Mouse (Mus musculus): Measurements from ENCODE around the gene Pald1.

Gene Pald1

DNA sequence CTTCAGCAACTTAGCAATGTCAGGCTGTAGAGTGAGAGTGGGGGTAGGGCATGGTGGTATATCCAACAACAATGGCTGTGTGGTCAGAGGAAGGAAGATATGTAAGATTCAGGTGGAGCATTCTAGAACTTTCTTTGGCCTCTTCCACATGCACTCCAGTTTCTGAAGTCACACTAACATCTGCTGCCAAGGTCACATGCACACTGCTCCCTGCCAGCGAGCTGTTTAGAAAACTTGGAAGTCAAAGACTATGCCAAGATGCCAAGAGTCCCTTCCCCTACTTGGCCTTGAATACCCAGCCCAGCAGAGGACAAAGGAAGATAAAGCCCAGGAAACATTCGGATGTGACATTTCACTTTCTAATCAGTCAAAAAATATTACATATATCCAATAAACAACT is 19.6 kb upstream of the Pald1 start:
- DNase-seq (ENCODE audit: low spot score in 2 of 2): no peak

DNA sequence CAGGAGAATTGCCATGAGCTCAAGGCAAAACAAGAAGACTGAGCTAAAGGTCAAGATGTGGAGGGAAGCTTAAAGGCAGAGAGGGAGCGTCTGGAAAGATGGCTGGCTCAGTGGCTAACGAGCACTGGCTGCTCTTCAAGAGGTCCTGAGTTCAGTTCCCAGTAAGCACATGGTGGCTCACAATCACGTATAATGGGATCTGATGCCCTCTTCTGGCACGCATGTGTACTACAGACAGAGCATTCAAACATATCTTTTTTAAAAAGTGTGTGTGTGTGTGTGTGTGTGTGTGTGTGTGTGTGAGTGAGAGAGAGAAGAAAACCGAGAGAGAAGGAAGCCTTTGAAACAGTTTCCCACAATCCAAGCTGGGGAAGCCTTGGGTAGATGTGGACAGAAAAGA is 19.1 kb upstream of the Pald1 start:
- no peak for DNase-seq (ENCODE audit: low spot score in 2 of 2)

DNA sequence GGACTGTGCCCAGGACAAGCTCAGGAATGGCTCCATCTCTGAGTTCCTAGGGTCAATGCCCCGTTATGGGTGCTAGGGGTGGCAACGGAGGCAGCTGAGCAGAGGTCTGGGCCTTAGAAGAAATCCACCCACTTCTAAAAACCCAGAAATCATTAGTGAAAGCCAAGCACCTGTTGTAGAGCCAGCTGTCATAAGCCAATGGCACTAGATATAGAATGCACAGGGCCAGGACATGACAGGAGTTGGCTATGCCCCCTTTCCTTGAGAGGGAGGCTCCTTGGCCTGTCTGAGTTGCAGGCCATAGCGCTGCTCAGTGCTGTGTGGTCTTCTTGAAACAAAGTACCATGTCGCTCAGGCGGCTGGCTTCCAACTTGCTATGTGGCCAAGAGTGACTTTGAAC is 17.1 kb upstream of the Pald1 start:
- no peak for DNase-seq (ENCODE audit: low spot score in 2 of 2)

DNA sequence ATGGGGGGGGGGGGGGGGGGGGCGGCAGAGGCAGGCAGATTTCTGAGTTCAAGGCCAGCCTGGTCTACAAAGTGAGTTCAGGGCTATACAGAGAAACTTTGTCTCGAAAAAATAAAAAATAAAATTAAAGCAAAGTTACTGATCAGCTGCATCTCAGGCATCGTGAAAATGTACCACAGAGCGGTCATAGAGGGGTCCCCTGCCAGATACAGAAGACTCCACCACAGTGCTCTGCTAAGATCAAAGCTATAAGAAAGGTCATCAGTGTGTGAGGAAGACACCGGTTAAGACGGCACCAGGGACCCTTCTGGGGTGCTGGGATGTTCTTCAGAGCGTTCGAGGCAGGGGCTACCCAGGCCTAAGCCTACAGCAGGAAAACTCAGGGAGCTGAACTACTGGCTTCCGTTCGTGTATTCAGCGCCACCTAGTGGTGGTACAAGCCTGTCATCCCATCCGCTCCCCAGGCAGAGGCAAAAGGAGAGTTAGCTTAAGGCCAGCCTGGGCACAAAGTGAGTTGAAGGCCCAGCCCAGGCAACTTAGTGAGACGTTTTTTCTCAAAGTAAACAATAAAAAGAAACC is 15.9 kb upstream of the Pald1 start:
- peak; percentile 45 to 82 for DNase-seq (ENCODE audit: low spot score in 2 of 2)

DNA sequence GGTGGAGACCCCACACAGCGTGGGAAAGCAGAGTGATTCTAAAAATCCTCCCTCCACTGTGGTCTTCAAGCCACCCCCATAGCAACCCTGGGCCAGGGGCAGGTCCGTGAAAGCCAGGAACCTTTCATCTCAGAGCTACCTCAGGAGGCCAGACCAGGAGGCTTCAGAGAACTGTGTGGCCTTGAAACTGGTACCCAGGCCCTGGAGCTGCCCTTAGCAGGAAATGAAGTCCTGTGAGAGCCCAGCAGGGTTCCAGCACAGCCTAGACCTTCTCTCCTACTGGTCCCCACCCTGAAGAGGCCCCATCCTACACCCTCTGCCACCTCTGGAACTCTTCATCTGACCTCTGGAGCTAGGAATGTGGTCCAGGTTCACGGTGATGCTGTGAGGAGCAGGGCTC is 14.8 kb upstream of the Pald1 start:
- DNase-seq (ENCODE audit: low spot score in 2 of 2): no peak

DNA sequence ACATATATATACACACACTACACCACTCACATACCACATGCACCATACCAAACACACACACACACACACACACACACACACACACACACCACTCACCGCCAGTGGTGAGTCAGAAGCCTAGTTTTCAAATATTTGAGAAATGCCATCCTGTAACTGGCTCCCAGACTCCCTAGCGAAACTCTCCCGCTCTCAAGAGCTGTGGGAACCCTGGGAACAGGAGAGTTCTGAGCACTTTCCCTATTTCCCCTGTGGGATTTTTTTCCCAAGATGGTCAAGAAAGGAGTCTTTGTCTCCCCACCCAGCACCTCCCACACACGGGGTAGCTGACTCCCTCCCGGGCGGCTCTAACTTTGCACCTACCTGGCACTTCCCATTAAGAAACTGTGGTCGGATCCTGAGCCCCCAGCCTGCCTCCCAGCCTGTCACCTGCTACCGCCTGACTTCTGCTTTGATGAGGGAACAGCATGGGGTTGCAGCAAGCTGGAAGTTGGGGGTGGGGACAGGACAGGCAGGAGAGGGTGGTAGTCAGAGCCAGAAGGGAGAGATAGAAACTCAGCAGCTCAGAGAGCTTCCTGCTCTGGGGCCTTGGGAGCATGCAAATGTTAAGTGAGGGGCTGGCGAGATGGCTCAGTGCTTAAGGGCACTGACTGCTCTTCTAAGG is 11.3 kb upstream of the Pald1 start:
- no peak for DNase-seq (ENCODE audit: low spot score in 2 of 2)

DNA sequence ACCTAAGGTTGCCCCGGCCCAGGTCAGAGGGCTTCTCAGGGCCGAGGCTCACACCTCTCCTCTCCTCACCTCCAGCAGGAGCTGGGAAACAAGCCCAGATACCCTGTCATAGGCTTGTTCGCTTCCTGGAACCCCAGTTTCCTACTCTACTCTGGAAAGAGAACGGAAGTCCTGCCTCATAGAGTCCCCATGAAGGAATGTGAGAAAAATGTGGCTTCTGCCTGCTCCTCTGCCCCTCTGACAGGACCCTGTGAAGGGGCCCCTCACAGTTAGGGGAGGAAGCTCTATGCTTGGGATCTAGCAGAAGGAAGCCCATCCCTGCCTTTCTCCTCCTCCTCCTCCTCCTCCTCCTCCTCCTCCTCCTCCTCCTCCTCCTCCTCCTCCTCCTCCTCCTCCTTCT is 9.3 kb upstream of the Pald1 start:
- no peak for DNase-seq (ENCODE audit: low spot score in 2 of 2)

DNA sequence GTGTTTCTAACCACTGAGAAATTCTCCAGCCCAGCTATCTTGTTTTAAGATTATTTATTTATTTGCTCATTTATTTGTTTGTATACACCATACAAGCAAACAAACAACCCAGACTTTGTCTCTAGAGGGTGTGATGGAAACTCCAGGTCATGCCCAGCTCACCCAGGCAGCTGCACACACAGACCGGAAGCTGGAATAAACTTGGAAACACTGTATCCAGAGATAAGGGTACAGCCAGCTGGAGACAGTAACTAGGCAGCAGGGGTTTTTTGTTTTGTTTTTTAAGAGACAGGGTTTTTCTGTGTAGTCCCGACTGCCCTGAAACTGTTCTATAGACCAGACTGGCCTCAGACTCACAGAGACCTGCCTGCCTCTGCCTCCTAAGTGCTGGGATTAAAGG is 6.8 kb upstream of the Pald1 start:
- DNase-seq (ENCODE audit: low spot score in 2 of 2): no peak

DNA sequence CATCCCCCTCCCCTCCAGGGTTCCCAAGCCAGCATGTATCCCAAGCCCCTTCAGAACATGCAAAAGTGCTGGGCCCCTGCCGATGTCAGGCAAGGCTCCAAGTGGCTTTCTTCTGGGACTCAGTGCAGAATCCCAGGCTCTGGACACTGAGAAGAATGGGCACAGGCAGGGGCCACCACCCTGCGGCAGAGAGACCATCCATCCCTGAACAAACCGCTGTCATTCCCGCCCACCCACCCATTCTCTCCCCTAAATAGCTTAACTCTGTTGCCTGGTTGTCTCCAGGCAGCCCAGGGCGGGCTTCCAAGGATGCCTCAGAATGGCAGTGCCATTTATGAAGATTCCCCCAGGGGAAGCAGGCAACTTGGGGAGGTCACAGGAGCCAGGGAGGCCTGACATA is 5.7 kb upstream of the Pald1 start:
- DNase-seq (ENCODE audit: low spot score in 2 of 2): no peak

DNA sequence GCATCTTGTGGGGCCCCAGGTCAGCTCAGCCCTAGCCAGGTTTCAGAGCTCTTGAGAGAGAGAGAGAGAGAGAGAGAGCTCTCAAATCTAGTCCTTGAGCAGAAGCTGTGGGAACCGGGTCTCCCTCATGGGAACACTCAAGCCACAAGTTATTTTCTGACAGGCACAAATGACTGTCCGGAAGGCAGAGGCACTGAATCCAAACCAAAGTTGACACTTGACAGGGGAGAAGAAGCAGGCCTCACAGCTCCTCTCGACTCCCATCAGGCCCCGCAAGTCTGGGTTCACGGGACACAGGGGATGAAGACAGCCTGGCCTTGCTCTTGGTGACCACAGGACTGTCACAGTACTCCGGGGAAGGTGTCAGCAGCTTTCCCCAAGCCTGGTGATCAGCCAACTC is 3.0 kb upstream of the Pald1 start:
- no peak for DNase-seq (ENCODE audit: low spot score in 2 of 2)

DNA sequence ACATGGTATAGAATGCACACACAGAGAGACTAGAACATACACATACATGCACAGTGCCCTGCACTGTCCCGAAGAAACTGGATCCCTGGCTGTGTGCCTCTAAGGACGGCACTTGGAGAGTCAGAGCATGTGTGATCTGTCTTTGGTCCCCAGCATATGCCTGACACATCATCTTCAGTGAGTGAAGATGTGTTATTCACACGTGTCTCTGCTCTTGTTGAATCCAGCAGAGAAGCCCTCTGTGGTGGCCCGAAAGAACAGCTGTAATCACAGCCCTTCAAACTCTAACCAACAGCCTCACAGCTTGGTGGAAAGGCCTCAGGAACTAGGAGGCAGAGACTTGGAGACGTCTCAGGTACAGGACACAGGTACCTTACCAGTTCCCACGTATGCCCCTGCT is 1.8 kb upstream of the Pald1 start:
- DNase-seq (ENCODE audit: low spot score in 2 of 2): no peak

DNA sequence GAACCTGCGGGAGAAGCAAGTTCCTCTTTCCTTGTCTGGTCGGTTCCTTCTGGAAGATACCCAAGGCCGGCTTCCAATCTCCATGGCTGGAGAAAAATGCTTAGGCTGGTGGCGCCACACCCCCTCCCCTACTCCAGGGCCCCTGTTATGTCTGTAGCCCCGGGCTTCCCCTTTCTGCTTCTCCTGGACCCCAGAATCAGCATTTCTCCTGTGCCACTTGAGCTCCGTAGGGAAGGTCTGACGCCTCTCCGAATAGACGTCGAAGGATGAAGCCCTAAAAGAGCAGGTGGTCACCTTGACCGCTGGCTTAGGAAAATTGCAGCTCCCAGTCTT is 351 bp upstream of the Pald1 start:
- no peak for DNase-seq (ENCODE audit: low spot score in 2 of 2)

DNA sequence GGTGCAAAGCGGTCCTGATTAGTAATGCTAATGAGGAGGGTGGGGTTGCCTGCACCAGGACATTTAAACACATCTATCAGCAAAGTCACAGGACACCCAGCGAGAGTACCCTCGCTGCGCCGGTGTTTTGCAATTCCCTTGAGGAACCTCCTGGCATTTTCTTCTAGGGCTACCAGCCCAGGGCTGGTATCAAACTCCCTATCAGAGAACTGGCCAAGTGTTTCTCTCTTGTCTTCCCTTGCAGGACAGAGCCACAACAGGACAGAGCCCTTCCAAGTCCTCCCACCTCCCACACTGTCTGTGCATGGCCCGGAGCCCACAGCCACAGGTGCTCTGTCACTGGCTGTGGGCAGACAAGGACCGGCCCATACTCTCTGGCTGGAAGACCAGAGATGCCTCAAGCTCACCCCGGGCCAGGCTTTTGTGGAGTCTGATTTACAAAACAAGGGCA is 1.0 kb downstream of the Pald1 start:
- no peak for DNase-seq (ENCODE audit: low spot score in 2 of 2)

DNA sequence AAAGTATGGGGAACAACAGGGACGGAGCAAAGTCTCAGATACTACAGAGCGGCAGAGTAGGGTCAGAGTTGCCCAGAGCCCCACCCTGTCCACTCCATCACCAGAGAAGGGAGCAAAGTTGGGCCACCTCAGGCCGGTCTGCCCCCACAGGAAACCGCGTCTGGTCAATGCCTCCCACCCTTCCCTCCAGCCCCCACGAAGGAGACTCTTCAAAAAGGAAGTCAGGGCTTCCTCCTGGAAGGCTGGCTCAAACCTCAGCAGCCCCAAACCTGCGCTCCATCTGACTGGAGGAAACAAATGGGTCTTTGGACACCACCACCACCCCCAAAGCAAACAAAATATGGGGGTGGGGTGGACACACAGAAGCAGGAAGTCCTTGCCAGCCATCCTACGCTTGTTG is 1.5 kb downstream of the Pald1 start:
- no peak for DNase-seq (ENCODE audit: low spot score in 2 of 2)

DNA sequence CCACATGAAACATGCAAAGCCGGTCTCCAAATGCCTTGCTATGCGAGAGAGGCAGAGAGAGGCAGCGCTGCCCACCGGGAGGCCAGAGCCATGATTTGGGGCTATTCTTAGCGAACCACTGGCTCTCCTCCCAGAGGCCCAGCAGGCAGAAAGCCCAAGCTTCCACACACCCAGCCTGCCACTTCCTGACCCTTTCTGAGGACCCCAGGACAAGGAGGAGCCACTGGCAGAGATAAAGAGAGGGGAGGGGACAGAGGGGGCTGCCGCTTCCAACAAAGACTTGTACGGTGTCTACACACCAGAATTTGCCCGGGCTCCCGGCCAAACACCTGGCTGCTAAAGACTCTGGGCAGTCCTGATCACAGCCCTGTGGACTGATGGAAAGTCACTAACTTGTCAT is 3.1 kb downstream of the Pald1 start:
- no peak for DNase-seq (ENCODE audit: low spot score in 2 of 2)

DNA sequence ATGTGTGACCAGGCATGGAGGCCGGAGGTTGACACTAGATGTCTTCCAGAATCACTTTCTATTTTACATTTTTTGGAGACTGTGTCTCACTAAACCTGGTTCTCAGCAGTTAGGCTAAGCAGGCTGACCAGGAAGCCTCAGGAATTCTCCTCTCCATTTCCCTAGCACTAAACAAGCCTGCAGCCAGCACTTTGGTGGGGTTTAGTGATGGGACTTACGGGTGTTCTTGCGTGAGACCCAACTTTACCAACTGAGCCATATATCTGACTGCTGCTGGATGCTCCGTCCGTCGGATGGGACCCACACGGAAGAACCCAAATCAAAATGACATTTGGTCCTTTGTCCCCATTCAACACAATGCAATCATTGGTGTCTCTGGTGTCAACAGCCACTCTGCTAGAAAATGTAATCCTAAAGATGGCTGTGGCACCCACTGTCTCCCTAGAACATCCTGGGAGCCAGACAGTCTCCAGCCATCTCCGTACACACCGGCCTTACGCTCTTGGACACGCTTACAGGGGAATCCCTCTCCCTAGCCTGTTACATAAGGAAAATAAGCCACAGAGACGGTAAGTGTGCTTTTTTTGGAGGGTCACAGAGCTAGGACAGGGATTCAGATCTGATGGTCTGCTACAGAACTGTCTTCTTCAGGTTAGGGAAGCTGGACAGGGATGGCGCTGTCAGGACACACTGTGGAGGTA is 3.8 kb downstream of the Pald1 start:
- DNase-seq (ENCODE audit: low spot score in 2 of 2): no peak

DNA sequence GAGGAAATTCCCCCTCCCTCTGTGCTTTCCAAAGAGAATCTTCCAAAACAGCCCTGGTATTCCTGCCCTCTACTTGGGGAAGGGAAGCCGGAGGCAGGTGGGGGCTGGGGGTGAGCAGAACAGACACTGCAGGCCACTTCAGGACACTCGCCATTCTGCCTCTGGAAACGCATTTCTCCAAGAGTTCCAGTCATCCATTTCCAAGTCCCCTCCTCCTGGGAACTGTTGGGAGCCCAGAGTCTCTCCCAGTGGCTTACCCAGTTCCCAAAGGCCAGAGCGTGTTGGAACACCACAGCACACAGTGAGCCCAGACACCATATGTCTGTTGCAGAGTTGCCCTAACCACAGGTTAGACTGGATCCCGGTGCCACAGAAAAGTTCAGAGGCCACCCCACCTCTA is 4.6 kb downstream of the Pald1 start:
- no peak for DNase-seq (ENCODE audit: low spot score in 2 of 2)

DNA sequence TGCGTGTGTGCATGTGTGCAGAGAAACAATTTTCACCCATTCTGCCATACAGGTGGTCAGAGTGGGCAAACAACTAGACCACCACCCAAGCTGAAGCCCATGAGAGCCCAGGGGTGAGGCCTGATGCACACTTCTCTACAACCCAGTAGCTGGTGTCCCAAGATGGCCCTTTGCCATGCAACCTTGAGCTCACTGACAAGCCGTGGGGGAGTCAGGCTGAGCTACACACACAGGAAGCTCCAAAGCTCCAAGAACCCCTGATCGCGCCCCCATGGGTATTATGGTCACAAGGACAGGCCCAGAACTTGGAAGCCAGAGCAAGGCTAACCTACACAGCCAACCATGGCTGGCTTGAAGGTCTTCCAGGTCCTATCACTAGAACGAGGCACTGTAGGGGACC is 5.3 kb downstream of the Pald1 start:
- no peak for DNase-seq (ENCODE audit: low spot score in 2 of 2)

DNA sequence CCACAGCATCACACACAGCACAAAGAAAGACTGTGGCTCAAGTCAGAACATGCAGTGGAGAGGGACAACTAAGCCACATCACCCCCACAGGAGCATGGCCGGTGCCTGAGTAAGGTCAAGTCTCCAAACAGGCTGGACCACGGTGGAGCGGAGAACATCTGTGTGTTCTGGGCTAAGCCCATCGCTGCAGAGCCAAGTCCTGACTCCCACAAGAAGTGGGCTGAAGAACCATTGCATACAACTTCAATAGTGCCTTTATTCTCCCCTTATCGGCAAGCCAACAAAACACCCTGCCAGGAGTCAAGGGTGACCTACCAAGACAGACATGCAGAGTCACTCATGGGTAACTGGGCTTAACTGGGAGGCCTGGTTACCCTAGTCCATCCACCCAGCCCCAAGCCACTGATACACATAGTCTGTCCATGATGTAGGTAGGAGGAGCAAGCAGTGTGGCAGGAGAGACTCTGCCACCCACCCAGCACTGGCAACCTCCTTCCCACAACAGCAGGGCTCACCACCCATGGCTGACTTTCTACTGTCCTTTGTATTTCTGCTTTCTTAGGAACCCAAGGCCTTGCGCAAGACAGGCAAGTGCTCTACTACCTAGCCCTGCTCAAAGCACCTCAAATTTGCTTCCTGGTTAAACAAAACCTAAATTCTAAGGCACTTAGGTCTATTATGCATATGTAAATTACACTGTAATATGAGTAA is 8.4 kb downstream of the Pald1 start:
- DNase-seq (ENCODE audit: low spot score in 2 of 2): no peak

DNA sequence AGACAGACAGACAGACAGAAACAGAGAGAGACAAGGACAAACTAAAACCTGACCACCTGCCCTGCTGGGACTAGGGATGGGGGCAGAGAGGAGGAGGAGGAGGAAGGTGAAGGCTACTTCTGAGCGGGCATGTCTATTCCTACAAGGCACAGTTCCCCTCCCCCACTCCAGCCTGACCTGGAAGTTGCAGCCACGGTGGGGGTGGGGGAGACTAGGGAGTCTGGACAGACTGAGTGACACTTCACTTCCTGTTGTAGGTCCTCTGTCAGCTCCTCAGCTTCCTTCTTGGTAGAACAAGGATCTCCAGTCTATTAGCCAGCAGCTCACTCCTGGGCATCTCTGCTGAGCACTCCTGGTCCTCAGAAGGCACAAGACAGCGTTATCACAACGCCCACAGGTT is 9.3 kb downstream of the Pald1 start:
- peak in 1 of 2 experiments; percentile 31 for DNase-seq (ENCODE audit: low spot score in 2 of 2)

DNA sequence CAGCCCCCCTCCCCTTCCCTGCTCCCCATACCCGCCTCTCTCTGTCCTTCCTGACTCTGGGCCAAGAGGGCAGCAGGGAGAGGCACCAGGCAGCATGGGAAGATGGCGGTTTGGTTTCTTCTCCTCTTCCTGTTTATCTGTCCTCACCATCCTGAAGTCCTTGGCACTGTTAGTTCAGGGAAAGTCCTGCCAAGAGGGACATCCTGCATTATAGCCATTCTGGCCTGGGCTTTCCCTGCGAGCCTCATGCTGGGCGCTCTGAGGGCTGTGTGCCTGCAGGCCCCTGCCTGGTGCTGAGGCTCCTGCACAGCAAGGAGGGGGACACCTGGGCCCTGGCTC is 10.8 kb downstream of the Pald1 start:
- DNase-seq (ENCODE audit: low spot score in 2 of 2): no peak

DNA sequence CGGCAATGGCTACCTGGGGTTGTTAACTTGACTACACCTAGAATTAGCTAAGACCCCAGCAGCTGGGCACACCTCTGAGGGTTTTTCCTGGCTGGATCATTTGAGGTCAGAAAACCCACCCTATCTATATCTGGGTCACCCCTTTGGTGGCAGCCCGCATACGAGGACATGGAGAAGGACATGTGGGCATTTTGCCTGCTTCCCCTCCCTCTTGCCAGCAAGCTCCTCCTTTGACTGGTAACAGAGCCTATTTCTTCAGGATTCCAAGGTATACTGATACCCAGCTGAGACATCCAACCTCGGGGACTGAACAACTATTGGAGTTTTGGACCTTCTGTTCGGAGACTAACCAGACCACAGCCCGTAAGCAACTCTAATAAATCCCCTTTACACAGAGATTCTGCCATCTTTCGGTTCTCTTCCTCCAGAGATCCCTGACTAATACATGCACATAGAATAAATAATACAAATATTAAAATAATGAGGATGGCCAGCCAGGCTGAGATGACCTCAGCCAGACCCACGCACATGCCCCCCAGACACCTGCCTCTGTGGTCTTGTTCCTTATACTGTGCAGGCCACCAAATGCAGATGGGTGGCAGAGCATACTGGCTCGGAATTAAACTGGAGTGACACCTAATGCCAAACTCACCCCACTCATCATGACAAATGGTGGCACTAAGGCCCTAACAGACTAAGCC is 11.3 kb downstream of the Pald1 start:
- no peak for DNase-seq (ENCODE audit: low spot score in 2 of 2)

Measured in spleen, postnatal 4 days (tissue).